Mouse (Mus musculus) kidney, embryonic 14.5 days (tissue): ENCODE measurements at regions not wholly inside any gene's neighbourhood (a gene's known extent, or its start where the extent isn't known, plus 50 kb on each side); places are given as distances from the start of the nearest gene placed in this dataset.

Source experiments
- ATAC-seq: fragments of 200-750 bp; cut with Nextera tagmentation; 2 replicates; pipeline ENCODE4 v1.8.0; 2017; ENCODE audit warnings: moderate number of reproducible peaks, mild to moderate bottlenecking, moderate TSS enrichment, moderate library complexity; ENCODE audit not compliant: low FRiP score, low TSS enrichment
- H3K27ac ChIP-seq: fragments of 300-500 bp; sonication (generic); 2 replicates; pipeline ENCODE4 v1.5.1; 2014; ENCODE audit warnings: low read depth, mild to moderate bottlenecking, low read length, moderate library complexity, mixed read lengths
- H3K27me3 ChIP-seq: fragments of 300-500 bp; sonication (generic); 2 replicates; pipeline ENCODE4 v1.6.1; 2014; ENCODE audit warnings: mild to moderate bottlenecking, low read length; ENCODE audit not compliant: control insufficient read depth, insufficient read depth
- H3K36me3 ChIP-seq: fragments of 300-500 bp; sonication (generic); 2 replicates; pipeline ENCODE4 v1.6.1; 2014; ENCODE audit warnings: low read length, mixed read lengths; ENCODE audit not compliant: control insufficient read depth, insufficient read depth
- H3K4me1 ChIP-seq: fragments of 300-500 bp; sonication (generic); 2 replicates; pipeline ENCODE4 v1.6.1; 2014; ENCODE audit warnings: low read length, mixed read lengths; ENCODE audit not compliant: control insufficient read depth, insufficient read depth
- H3K4me2 ChIP-seq: fragments of 300-500 bp; sonication (generic); replicated peaks from 2 replicates; pipeline ENCODE4 v1.6.1; 2014; ENCODE audit warnings: low read depth, mild to moderate bottlenecking, low read length
- H3K4me3 ChIP-seq: fragments of 300-500 bp; sonication (generic); 2 replicates; pipeline ENCODE4 v1.5.1; 2014; ENCODE audit warnings: mild to moderate bottlenecking, low read length
- H3K9ac ChIP-seq: fragments of 300-500 bp; sonication (generic); 2 replicates; pipeline ENCODE4 v1.6.1; 2014; ENCODE audit warnings: low read depth, mild to moderate bottlenecking, low read length, moderate library complexity
- H3K9me3 ChIP-seq: fragments of 300-500 bp; sonication (generic); 2 replicates; pipeline ENCODE4 v1.6.1; 2016; ENCODE audit warnings: low read length; ENCODE audit not compliant: control insufficient read depth
- WGBS: fragments of 180-500 bp; shearing (Covaris S2); extraction: QIAGEN DNeasy Blood & Tissue Kit; methylation state at CpG from one replicate; pipeline ENCODE4 v1.1.7; 2014; 5-methylcytosine and 5-hydroxymethylcytosine counted together

DNA sequence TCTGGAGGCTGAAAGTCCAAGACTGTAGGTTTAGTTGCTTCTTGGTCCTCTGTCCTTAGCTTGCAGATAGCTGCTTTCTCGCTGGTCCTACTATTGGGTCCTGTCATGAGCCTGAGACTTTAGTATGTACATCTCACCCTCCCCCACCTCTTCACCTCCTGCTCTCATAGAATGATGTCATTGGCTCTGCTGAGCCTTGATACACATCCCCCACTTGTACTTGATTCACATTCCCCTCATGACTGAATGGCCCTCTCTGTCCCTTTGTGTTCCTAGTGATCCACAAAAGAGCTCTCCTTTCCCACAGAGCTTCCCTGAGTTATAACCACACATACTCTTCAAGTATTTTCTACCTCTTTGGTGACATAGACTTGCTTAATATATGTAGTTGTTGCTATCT is 201.5 kb upstream of the Rad23b start:
- Histone ChIP-seq H3K4me2 (no peak overlapping the region), H3K4me1 (no peaks in the 10 kb centered on the region), H3K9ac (no peak overlapping the region), H3K4me3 (no peak overlapping the region), H3K27me3 (no peaks in the 10 kb centered on the region), H3K27ac (no peak overlapping the region), H3K9me3 (no peaks in the 10 kb centered on the region), H3K36me3 (no peaks in the 10 kb centered on the region)
- no peak for ATAC-seq
- 90% methylated on average over 1 of the region's 1 CpGs for WGBS

DNA sequence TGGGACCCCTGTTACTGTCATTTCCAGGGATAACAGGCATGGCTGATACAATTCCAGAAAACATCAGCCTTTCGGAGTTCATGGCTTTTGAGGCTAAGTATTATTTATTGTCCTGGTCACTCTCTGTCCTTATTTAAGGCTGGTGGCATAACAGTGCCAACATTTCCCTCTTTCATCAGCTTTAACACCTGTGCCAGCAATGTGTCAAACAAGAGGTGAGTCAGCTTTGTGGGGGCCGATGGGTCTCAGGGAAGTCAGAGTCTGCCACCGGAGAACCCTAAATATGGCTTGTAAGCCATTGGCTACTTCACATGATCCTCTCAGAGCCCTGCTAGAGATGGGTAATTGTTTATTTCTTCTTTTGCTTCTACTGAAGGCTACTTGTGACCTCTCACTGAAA is 195.3 kb upstream of the Rad23b start:
- H3K4me3 ChIP-seq, result no peak overlapping the region
- H3K27ac ChIP-seq, result no peak overlapping the region
- no peak for ATAC-seq
- no peaks in the 10 kb centered on the region for H3K27me3 ChIP-seq
- H3K4me2 ChIP-seq, result no peak overlapping the region
- H3K9me3 ChIP-seq, result no peaks in the 10 kb centered on the region
- no peak overlapping the region for H3K9ac ChIP-seq
- H3K36me3 ChIP-seq, result no peaks in the 10 kb centered on the region
- WGBS, result 86% methylated on average over 3 of the region's 3 CpGs
- no peaks in the 10 kb centered on the region for H3K4me1 ChIP-seq

DNA sequence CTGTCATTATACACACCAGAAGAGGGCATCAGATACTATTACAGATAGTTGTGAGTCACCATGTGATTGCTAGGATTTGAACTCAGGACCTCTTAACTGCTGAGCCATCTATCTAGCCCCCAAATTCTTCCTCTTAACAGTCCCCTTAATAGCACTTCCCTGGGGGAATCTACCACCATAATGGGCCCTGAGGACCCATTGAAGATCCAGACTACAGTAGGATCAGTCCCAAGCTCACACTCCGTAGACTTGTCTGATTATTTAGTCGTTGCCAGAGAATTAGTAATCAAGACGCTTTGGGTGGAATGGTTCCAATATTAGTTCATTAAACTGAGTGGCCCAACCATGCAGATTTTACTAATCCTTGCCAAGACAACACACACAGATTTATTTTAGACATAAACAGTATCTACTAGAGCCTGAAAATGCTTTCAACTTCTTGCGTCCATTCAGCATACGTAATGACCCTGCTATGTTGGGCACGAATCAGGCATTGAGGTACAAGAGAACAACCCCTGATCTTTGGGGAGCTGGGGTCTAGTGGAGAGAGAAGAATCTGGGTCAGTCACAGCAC is 191.6 kb upstream of the Rad23b start:
- Histone ChIP-seq H3K36me3 (no peaks in the 10 kb centered on the region), H3K27me3 (no peaks in the 10 kb centered on the region), H3K27ac (no peak overlapping the region), H3K4me1 (no peaks in the 10 kb centered on the region), H3K4me2 (no peak overlapping the region), H3K9me3 (no peaks in the 10 kb centered on the region), H3K9ac (no peak overlapping the region), H3K4me3 (no peak overlapping the region)
- no peak for ATAC-seq
- 96% methylated on average over 6 of the region's 6 CpGs for WGBS

DNA sequence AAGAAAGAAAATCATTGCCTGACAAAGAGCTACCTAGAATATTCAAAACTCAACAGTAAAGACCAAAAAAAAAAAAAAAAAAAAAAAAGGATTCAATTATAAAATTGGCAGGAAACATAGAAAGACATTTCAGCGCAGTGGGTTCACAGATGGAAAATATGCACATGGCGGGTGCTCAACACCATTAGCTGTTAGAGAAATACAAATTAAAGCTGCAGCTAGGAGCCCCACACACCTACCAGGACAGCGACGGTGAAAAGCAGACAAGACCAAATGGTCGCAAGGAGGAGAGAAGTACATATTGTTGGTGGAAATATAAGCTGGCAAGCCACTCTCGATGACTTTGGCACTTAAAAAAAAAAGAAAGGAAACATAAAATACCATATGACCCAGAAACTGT is 183.6 kb upstream of the Rad23b start:
- no peak for ATAC-seq
- no peak overlapping the region for H3K9ac ChIP-seq
- no peaks in the 10 kb centered on the region for H3K9me3 ChIP-seq
- H3K27ac ChIP-seq, result no peak overlapping the region
- 85% methylated on average over 6 of the region's 6 CpGs for WGBS
- H3K27me3 ChIP-seq, result no peaks in the 10 kb centered on the region
- no peak overlapping the region for H3K4me2 ChIP-seq
- no peaks in the 10 kb centered on the region for H3K36me3 ChIP-seq
- no peaks in the 10 kb centered on the region for H3K4me1 ChIP-seq
- H3K4me3 ChIP-seq, result no peak overlapping the region

DNA sequence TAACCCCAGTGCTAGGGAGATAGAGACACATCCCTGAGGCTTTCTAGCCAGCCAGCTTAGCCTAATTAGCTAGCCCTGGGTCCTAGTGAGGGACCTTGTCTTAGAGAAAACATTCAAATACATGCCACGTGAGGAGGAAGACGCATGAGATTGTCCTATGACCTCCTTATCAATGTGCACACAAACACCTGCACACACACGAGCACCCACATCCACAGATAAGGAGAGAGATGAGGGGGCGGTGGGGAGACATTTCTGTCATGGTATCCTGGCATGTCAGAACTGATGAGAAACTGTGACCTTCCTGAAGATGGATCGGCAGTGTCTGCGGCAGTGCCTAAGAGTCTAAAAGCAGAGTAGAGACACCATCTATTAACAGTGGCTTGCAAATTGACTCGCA is 180.8 kb upstream of the Rad23b start:
- no peak for ATAC-seq
- Histone ChIP-seq H3K27ac (no peak overlapping the region), H3K4me1 (no peaks in the 10 kb centered on the region), H3K4me3 (no peak overlapping the region), H3K27me3 (no peaks in the 10 kb centered on the region), H3K9ac (no peak overlapping the region), H3K4me2 (no peak overlapping the region), H3K9me3 (no peaks in the 10 kb centered on the region), H3K36me3 (no peaks in the 10 kb centered on the region)
- WGBS, result 83% methylated on average over 7 of the region's 7 CpGs

DNA sequence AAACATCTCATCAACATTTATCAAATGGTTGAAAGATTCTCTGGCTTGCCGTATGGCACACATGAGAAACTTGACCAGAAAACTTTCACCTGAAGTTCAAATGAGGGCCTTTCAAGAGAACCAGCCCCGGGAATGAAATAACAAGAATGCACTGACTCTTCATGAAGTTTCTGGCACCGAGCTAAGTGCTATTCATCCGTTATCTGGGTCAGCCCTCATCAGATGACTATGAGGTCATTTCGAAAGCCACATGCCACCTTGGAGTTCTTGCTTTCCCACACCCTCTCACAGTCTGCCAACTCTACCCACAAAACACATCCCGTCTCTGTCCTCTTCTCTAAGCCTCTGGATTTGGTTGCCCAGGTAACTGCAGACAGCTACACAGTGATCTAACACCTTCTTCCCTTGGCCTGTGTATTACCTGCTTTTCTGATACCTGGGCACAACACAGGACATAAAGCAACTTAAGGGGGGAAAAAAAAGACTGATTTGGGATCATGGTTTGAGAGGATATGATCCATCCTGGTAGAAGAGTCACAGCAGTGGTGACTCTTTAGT is 177.4 kb upstream of the Rad23b start:
- no peak overlapping the region for H3K27ac ChIP-seq
- no peaks in the 10 kb centered on the region for H3K4me1 ChIP-seq
- H3K9ac ChIP-seq, result no peak overlapping the region
- no peaks in the 10 kb centered on the region for H3K36me3 ChIP-seq
- no peak overlapping the region for H3K4me2 ChIP-seq
- 91% methylated on average over 6 of the region's 6 CpGs for WGBS
- H3K4me3 ChIP-seq, result no peak overlapping the region
- ATAC-seq, result no peak
- no peaks in the 10 kb centered on the region for H3K9me3 ChIP-seq
- no peaks in the 10 kb centered on the region for H3K27me3 ChIP-seq

DNA sequence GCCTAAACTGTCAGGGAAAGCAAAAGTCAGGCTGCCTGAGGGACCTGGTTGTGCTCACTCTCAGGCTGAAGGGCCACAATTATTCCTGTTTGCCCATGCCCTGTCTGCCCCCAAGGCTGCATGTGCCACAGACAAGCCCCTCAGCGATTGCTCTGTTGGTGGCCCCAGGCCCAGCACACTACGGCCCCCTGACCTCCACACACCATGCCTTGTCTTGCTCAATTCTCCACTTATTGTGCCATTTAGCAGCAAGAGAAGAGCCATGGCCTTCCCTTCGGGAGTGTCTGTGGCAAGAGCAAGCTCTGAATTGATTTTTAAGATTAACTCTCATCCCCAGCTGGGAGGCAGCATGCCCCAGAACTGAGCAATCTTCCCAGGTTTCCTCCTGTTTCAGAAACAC is 173.8 kb upstream of the Rad23b start:
- H3K27ac ChIP-seq, result no peak overlapping the region
- no peaks in the 10 kb centered on the region for H3K9me3 ChIP-seq
- no peak overlapping the region for H3K4me3 ChIP-seq
- no peaks in the 10 kb centered on the region for H3K4me1 ChIP-seq
- no peaks in the 10 kb centered on the region for H3K27me3 ChIP-seq
- no peak overlapping the region for H3K9ac ChIP-seq
- WGBS, result 87% methylated on average over 3 of the region's 3 CpGs
- ATAC-seq, result no peak
- H3K4me2 ChIP-seq, result no peak overlapping the region
- no peaks in the 10 kb centered on the region for H3K36me3 ChIP-seq

DNA sequence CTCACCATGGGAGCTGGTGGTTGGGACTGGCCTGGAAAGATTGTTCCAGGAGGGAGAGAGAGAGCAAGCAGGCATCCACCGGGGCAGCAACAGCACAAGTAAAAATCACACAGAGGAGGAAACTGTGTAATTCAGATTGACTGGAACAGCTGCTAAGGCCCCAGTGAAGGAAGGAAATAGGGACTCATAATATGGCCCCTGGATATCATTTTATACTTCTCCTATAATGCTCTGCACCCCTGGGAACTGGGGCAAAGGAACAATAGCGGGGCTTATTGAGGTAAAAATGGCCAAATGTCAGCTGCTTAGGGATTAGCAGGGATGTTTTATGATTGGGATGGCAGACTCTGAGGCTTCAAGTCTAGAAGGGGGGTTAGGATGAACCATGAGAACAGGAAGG is 170.4 kb upstream of the Rad23b start:
- H3K4me1 ChIP-seq, result no peaks in the 10 kb centered on the region
- H3K27ac ChIP-seq, result no peak overlapping the region
- 70% methylated on average over 2 of the region's 2 CpGs for WGBS
- no peak overlapping the region for H3K9ac ChIP-seq
- H3K36me3 ChIP-seq, result no peaks in the 10 kb centered on the region
- no peak overlapping the region for H3K4me2 ChIP-seq
- no peak overlapping the region for H3K4me3 ChIP-seq
- ATAC-seq, result no peak
- H3K9me3 ChIP-seq, result no peaks in the 10 kb centered on the region
- no peaks in the 10 kb centered on the region for H3K27me3 ChIP-seq

DNA sequence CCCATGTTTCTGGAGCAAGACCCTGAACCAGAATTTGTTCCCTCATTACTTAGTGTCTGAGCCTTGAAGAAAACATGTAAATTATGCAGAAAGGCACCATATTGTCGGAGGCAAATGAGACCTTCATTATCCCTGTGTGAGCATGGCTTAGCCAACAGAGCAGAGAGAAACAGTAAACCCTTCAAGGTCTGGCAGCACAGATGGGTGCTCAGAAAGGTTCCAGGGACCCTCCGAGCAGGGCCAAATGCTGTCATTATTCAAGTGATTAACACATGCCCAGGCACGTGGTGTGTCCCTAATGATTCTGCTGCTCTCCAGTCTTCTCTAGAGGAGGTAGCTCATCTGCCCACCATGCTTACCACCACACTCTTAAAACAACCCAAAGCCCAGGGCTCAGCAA is 166.3 kb upstream of the Rad23b start:
- no peak overlapping the region for H3K27ac ChIP-seq
- H3K4me2 ChIP-seq, result no peak overlapping the region
- H3K36me3 ChIP-seq, result no peaks in the 10 kb centered on the region
- 57% methylated on average over 3 of the region's 3 CpGs for WGBS
- H3K4me1 ChIP-seq, result no peaks in the 10 kb centered on the region
- no peaks in the 10 kb centered on the region for H3K9me3 ChIP-seq
- H3K27me3 ChIP-seq, result no peaks in the 10 kb centered on the region
- ATAC-seq, result no peak
- no peak overlapping the region for H3K9ac ChIP-seq
- H3K4me3 ChIP-seq, result no peak overlapping the region
